Mouse (Mus musculus): Measurements from ENCODE around the gene Smarcc1.

Smarcc1 gene

DNA sequence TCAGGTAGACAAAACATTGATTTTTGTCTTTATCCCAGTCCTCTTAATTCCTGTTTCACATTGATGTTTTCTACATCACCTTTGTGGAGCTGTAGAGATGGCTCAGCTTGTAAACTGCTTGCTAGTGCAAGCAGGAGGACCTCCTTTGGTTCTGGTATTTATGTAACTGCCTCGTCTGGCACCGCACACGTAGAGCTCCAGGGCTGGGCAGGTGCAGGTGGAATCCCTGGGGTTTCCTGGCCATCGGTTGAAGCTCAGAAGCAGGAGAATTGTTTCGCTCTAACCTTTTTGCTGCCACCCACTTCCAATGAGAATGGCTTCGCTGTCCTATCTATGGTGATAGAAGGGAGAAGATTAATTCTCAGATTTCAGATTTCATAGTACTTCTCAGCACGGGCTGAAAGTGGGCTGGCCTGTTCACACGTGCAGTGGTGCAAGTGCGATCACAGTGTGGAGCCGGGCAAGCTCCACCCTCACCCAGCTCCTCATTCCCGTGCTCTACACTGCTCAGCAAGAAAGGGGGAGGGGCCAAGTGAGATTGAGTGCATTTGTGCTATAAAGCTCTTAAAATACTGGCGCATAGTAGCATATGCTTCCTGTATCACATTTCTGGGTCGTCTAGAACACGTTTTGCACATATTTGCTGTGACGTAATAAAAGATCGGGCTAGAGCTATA lies 113.0 kb downstream of the Smarcc1 start:
- DNase-seq (ENCODE audit: low spot score in 2 of 2) = no peak

DNA sequence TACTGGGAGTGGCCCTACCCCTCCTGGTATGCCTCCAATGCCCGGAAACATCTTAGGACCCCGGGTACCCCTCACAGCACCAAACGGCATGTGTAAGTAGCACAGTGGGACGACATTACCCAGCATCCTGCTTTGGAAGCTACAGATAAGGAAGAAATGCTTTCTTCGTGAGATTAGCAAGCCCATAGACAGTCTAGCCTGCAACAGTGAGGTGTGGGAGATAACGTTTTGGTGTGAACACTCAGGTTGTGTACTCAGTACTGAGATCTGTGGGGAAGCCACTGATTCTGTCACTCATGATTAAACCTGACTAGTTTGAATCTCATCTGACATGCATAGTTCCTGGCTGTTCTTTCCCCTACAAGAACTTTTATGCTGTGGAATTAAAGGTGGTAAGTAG lies 117.5 kb downstream of the Smarcc1 start:
- DNase-seq (ENCODE audit: low spot score in 2 of 2) = no peak

DNA sequence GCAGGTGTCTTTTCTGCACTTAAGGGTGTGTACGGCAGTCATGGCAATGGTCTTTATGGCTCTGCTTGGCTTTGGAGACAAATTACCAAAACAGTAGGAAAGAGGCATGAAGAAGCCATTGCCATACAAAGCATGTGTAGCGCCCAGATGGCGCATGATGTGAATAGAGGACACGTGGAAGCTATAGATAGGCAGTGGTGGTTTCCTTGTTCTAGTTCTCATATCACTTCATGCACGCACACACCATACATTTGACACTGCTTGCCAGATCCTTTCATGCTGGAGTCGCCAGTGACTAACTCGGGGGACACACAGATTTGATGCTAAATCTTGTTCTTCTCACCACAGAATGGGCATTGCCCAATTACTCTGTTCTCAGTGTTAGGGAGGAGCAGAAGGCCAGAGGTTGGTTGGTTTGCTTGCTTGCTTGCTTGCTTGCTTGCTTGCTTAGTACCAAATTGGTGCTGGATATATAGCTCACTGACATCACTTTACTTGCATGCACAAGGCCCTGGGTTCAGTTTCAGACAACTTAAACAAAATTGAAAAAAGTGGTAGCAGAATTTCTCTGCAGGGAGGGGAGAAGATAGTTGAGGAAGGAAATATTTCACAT lies 125.8 kb downstream of the Smarcc1 start, which contains the start of gene Cspg5:
TSS of gene Cspg5 (plus strand) at position 563 of the 613 bp plus-strand sequence.
- no peak for DNase-seq (ENCODE audit: low spot score in 2 of 2)

DNA sequence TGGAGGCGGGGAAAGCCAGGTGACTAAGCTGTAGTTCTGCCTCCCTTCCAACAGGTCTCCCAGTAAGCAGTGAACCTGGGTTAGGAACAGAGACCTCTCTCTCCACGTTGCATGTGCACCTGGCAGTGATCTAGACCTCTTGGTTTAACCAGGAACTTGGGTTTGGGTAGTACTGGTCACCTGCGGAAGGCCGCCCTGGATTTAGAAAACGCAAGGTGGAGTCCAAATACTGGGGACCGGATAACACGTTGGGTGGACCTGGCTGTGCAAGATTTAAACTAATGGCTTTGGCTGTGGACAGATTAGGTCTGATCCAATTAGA lies 127.0 kb downstream of the Smarcc1 start:
- no peak for DNase-seq (ENCODE audit: low spot score in 2 of 2)

DNA sequence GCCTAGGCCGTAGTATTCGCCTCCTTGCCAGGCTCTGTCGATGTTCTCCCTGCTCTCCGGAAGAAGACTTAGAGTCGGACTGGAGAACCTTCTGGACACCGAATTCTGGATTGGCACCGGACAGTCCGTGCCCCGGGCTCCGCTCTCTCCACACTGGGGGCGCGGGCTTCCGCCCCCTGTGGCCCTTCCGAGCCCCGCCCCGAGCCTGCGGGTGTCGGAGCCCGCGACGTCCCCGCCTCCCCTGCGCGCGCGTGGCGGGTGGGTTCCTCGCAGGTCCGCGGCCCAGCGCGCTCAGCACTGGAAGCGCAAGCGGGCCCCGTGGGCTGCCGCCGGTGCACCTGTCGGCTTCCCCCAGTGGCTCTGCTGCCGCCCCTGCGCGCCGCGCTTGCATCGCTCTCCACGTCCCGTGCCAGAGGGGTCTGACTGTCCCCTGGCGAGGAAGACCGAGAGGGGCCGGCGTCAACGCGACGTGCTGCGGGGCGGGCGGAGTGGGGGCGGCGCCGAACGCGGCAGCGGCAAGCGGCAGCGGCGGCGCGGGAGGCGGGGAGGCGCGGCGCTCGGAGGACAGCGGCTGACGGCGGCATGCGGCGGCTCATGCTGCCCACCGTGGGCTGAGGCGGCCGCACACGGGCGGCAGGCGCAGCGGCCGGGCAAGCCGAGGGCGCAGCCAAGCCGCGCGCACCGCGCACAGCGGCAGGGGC lies 127.5 kb downstream of the Smarcc1 start:
- DNase-seq (ENCODE audit: low spot score in 2 of 2) = peak in 1 of 2 experiments; percentile 1

DNA sequence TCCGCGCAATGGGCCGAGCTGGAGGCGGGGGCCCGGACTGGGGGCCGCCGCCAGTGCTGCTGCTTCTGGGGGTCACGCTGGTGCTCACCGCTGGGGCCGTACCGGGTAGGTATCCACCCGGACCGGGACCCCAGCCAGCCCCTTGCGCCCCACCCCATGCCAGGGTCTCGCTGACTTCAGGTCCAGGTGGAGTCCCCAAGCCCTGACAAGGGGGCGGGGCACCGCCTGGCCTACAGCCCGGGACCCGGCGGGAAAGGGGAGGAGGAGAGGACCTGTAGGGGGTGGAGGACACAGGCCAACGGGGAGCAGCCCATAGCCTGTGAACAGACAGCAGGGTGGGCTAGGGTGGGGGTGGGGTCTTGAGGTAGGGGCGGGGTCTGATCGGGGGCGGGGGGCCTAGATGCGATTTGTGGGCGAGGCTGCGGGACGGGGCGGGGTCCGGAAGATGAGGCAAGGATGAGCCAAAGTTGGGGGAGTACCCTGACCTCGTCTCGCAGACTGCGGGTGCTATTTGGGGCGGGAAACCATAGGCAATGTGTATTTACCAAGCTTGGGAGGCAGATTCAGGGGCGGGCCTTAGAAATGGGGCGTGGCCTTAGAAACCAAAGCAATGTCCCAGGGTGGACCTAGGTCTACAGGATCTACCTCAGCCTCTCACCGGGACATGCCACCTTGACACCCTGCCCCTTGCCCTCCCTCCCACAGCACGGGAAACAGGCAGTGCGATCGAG lies 128.2 kb downstream of the Smarcc1 start:
- peak; percentile 12 to 37 for DNase-seq (ENCODE audit: low spot score in 2 of 2)

DNA sequence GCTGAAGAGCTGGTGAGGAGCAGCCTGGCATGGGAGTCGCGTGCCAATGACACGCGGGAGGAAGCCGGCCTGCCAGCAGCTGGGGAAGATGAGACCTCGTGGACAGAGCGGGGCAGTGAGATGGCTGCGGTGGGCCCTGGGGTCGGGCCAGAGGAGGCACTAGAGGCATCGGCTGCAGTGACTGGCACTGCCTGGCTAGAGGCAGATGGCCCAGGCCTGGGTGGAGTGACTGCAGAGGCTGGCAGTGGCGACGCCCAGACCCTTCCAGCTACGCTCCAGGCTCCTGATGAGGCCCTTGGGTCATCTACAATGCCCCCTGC lies 128.8 kb downstream of the Smarcc1 start:
- peak in 1 of 2 experiments; percentile 3 for DNase-seq (ENCODE audit: low spot score in 2 of 2)

DNA sequence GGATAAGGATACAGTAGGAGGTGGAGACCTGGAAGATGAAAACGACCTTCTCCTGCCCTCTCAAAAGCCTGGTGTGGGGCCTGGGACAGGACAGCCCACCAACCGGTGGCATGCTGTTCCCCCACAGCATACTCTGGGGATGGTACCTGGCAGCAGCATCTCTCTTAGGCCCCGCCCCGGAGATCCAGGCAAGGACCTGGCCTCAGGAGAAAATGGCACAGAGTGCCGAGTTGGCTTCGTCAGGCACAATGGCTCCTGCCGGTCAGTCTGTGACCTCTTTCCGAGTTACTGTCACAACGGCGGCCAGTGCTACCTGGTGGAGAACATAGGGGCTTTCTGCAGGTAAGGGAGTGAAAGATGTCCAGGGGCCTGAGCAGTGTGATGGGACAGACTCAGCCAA lies 129.5 kb downstream of the Smarcc1 start:
- no peak for DNase-seq (ENCODE audit: low spot score in 2 of 2)

DNA sequence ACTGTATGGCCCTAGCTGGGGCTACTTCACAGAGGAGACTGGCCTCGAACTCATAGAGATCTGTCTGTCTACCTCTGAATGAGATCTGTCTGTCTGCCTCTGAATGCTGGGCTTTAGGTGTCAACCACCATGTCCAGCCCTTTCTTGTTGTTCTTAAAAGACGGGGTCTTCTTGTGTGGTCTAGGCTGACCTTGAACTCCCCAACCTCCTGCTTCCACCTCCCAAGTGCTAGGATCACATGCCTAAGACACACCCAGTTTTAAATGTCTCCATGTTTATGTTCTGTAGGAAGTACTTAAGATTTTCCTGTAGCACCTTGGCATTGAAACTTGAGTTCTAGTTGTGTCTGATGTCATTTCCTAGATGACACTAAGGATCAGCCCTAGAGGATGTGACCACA lies 131.4 kb downstream of the Smarcc1 start:
- no peak for DNase-seq (ENCODE audit: low spot score in 2 of 2)

DNA sequence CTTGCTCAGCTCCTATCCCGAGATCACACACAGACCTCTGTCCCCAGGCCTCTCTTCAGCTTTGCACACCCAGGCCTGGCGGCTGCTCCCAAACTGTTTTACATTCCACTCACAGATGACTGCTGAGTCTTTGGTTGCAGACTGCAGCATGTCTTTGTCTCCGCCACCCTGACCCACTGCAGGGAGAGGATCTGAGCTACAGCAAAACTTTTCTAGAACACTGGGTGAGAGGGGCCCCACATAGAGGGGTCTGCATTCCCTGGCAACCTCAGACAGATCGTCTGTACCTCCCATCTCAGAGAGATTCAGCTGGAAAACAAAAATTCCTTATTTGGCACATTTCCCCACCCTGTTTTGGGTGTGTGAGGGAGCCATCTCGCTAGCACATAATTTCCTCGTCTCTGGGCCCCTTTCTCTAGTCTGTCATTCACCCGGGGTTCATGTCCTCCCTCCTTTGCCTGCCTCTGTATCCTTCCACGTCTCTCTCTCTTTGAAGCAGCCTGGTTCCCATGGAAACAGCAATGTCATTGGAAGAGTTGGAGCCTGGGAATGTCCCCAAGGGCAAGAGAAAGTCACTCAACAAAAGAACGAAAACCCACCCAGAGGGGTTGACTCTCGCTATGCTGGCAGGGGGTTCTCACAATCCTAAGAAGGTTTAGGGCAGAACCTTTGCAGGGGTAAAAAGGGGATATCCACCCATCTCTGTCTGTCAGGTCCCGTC lies 132.5 kb downstream of the Smarcc1 start:
- no peak for DNase-seq (ENCODE audit: low spot score in 2 of 2)

DNA sequence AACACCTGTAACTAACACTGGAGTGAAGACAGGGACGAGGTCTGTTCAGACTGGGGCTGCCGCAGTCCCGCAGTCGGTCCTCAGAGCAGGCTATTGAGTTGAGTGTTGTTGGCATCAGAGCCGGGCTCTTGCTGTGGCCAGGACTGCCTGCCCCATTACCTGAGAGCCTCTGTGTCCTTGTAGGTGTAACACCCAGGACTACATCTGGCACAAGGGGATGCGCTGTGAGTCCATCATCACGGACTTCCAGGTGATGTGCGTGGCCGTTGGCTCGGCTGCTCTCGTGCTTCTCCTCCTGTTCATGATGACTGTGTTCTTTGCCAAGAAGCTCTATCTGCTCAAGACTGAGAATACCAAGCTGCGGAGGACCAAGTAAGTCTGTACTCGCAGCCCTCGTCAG lies 133.3 kb downstream of the Smarcc1 start:
- no peak for DNase-seq (ENCODE audit: low spot score in 2 of 2)

DNA sequence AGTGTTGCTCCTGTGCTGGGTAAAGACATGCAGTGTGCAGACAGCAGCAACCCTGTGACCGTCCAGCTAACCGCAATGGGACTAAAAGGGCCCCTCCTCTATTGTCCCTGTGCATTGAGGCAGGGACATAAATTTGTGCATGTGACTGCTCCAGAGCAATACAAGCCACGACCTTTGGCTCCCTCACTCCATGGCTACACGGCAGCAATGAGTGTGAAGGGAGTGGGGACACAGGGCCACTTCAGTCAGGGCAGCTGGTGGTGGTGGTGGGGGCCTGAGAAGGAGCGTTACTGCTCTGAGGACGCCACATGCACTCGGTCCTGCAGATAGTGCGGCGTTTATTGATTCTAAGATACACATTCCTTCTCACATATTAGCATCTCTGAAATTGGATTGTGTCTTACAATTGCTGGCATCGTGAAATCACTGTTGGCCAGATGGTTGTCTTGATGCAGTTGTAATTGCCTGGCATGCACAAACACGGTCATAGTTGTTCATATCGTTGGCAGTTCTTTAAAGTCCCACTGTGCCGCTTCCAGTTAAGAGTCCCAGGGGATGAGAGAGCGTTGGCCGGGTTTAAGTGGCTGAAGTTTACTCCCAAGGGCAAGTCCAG lies 138.0 kb downstream of the Smarcc1 start:
- DNase-seq (ENCODE audit: low spot score in 2 of 2) = no peak

DNA sequence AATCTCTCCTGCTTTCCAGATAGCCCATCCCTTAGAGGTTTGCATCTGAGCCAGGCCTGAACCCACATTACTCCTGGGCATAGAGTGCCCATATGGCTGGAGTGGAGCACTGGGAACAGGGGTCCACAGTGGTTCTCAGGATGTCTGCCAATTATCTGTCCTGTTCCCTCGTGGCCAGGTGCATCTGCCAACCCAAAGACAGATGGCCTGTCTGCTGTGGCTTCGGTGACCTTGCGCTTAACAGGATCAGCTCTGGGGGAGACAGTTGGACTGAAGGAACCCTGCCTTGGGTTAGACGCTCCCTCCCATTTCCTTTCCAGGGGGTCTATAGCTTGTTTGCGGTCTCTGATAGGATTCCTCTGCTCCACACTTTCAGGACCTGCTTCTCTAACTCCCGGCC lies 141.1 kb downstream of the Smarcc1 start:
- DNase-seq (ENCODE audit: low spot score in 2 of 2) = no peak

DNA sequence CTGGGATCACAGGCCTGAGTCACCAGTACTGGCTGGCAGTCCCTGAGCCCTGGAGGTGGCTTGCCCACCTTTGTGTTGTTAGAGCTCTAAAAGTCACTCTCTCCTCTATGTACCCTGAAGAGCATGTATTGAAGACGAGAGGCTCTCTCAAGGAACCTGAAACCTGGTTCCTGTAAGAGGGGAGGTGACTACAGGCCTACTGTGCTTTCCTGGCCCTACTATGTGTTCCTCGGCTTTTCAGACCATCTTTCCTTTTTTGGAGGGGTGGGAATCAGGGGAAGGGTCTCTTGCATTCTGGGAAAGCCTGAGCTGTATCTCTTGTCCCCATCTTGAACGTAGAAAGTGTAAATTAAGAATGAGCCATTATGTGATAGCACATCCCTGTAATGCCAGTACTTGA lies 141.6 kb downstream of the Smarcc1 start:
- no peak for DNase-seq (ENCODE audit: low spot score in 2 of 2)

DNA sequence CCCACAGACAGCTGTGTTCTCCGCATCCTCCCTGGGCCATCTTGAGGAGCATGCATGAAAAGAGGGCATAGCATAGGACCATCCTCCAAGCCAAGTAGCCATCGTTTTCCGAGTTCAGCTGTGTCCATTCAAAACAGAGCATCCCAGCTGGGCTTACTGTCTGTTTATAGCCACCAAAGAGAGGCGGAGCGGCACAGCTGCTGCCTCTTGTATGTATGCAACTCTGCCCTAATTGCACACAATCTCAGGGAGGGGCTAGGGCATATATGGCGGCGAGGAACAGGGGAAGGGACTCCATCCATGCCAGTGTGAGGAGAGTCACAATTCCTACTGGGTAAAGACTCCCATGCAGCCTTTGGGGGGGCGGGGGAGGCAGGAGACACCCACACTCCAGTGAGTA lies 145.7 kb downstream of the Smarcc1 start:
- DNase-seq (ENCODE audit: low spot score in 2 of 2) = no peak

DNA sequence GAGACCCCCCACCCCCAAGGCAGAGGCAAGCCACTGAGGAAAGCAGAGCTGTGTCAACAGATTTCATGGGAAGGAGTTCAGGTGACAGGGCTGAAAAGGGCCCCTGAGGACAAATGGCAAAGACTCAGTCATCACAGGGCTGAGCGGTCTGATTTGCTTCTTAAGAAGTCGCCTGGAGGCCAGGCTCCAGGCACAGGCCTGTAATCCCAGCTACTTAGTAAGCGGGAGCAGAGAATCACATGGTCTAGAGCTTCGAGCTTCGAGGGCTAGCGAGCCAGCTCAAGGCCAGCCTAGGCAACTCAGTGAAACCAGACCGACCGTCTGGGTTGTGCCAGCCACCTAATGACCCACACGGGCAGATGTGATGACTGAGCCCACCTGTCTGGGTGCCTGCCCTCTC lies 147.5 kb downstream of the Smarcc1 start:
- DNase-seq (ENCODE audit: low spot score in 2 of 2) = no peak

DNA sequence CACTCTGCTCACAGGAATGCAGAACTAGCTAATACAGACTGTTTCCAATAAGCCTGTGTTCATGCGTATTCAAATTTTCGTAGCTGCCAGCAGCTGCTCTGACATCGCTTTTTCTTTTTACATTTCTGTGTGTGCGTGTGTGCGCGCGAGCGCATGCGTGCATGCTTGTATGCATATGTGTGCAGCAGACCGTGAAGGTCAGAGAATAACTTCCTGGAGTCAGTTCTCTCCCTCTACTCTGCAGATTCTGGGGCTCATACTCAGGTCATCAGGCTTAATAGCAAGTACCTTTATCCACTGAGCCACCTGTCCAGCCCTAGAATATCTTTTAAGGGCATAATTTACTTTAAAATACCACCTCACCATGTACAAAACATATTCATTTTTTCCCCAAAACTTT lies 150.9 kb downstream of the Smarcc1 start:
- no peak for DNase-seq (ENCODE audit: low spot score in 2 of 2)

DNA sequence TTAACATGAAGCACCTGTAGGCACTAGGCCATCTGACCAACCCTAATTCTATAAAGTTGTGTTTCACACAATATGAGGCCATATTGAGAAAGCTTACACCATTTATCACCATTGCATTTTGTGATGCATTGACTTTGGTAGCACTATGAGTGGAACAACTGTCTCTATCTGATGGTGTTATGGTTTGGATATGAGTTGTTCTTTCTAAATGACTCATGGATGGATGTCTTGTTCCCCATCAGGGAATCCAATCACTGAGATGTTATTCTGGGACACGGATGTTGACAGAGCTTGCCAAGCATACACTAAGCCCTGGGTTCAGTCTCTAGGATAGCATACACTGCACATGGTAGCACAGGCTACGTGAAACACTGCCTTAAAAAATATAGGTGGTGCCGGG lies 154.8 kb downstream of the Smarcc1 start:
- DNase-seq (ENCODE audit: low spot score in 2 of 2) = no peak

DNA sequence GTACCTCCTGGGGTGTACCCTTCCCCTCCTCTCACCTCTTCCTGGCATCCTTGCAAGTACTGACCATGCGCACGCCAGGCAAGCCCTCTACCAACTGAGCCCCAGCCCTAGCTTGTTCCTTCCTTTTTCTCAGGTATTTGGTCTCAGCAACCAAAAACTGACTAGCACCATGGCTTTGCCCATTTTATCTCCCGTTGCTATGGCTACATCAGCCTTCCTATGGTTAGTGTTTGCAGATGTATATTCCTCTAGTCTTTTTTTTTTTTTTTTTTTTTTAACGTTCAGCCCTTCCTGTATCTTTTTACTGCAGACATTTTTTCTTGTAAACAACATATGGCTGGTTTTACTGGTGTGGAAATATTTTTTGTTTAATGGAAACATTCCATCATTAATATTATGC lies 156.0 kb downstream of the Smarcc1 start:
- no peak for DNase-seq (ENCODE audit: low spot score in 2 of 2)

DNA sequence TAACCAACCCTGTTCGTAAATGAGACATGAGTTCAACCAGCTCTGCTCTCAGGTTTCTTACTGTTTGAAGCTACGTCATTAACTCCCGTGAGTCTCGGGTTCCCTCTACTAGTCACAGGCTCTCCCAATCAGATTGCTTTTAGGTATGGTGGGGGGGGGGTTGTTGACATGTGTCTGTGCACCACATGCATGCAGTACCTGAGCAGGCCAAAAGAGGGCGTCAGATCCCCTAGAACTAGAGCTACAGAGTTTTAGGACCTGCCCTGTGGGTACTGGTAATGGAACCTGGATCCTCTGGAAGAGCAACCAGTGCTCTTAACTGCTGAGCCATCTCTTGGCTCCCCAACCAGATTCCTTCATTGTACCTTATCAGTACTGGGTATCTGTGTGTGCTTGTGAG lies 158.4 kb downstream of the Smarcc1 start:
- no peak for DNase-seq (ENCODE audit: low spot score in 2 of 2)

DNA sequence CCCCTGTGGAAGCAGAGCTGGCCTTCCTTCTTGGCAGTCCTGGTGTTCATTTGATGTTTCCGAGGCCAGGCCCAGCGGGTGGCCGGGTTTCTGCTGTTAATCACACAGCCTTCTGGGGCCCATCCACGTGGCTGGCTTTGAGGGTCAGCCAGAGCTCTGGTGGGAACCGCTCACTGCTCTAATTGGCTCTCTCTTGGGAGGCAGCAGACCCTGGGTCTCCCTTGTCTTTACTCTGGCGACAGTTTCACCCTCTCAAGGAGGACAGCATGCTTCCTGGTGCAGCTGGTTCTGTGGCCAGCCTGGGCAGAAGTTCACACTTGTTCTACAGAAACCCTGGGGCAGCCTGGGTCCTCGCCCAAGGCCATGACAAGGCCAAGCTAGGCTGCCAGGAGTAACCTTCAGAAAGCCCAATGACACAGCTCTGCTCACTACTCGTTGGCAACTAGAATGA lies 159.9 kb downstream of the Smarcc1 start:
- DNase-seq (ENCODE audit: low spot score in 2 of 2) = no peak
